Mouse (Mus musculus) spleen, adult 2 months (tissue): ENCODE measurements at regions not wholly inside any gene's neighbourhood (a gene's known extent, or its start where the extent isn't known, plus 50 kb on each side); places are given as distances from the start of the nearest gene placed in this dataset.

Experiments used
- DNase-seq, 2 experiments: peaks; one replicate each; pipeline versions ENCODE4 v3.0.0 to v3.0.0-alpha.2; 2012 to 2021; ENCODE audit warnings: low spot score in 2 of 2, low read depth in 1 of 2
- H3K27ac ChIP-seq: fragments of 200-500 bp; 2 replicates; pipeline ENCODE4 v1.5.1; 2012; ENCODE audit warnings: low read length, inconsistent platforms; ENCODE audit not compliant: insufficient read depth
- H3K27me3 ChIP-seq: fragments of 200-500 bp; 2 replicates; pipeline ENCODE4 v1.6.1; 2012; ENCODE audit warnings: mild to moderate bottlenecking, moderate library complexity, low read length, inconsistent platforms; ENCODE audit not compliant: control insufficient read depth, insufficient read depth
- H3K36me3 ChIP-seq: fragments of 200-500 bp; 2 replicates; pipeline ENCODE4 v1.6.1; 2012; ENCODE audit warnings: mild to moderate bottlenecking, low read length, inconsistent platforms; ENCODE audit not compliant: control insufficient read depth, insufficient read depth
- H3K4me1 ChIP-seq: fragments of 200-500 bp; 2 replicates; pipeline ENCODE4 v1.6.1; 2011; ENCODE audit warnings: inconsistent platforms; ENCODE audit not compliant: control insufficient read depth, insufficient read depth, insufficient read length
- H3K4me3 ChIP-seq: fragments of 200-500 bp; 2 replicates; pipeline ENCODE4 v1.5.1; 2011; ENCODE audit warnings: mild to moderate bottlenecking, inconsistent platforms; ENCODE audit not compliant: insufficient read depth, insufficient read length; ENCODE audit errors: extremely low read depth
- CTCF ChIP-seq: fragments of 200-500 bp; IDR thresholded peaks from 2 replicates; pipeline ENCODE4 v1.5.1; 2011; ENCODE audit warnings: mild to moderate bottlenecking, inconsistent platforms; ENCODE audit not compliant: insufficient read depth, insufficient read length, insufficient replicate concordance; ENCODE audit errors: extremely low read depth
- POLR2A ChIP-seq: fragments of 200-500 bp; IDR thresholded peaks from 2 replicates; pipeline ENCODE4 v1.6.1; 2011; ENCODE audit warnings: low read depth, low read length, inconsistent platforms
- WGBS: fragments of 180-500 bp; shearing (Covaris S2); methylation state at CpG from one replicate; pipeline ENCODE4 v1.1.7; 2018; 5-methylcytosine and 5-hydroxymethylcytosine counted together

- TF ChIP-seq CTCF (peak; percentile 27; the same call in 1 of the 2 replicates), POLR2A (no peak)
- 19% methylated on average over 13 of the region's 13 CpGs for WGBS
- no peak for DNase-seq
- Histone ChIP-seq H3K36me3 (no peaks in the 10 kb centered on the region), H3K4me1 (no peaks in the 10 kb centered on the region), H3K27me3 (no peaks in the 10 kb centered on the region), H3K27ac (no peak overlapping the region), H3K4me3 (no peak overlapping the region)
Observed at GRCm38 (mm10) chr2:148121885-148122876, 75.4 kb upstream of the Foxa2 start.

GRCm38 (mm10) chr2:148123780-148124179 lies 77.0 kb upstream of the Foxa2 start:
- WGBS, result 58% methylated on average over 3 of the region's 3 CpGs
- no peaks in the 10 kb centered on the region for H3K36me3 ChIP-seq
- no peak for DNase-seq
- H3K4me1 ChIP-seq, result no peaks in the 10 kb centered on the region
- no peak overlapping the region for H3K4me3 ChIP-seq
- no peaks in the 10 kb centered on the region for H3K27me3 ChIP-seq
- no peak overlapping the region for H3K27ac ChIP-seq
- TF ChIP-seq POLR2A, result no peak
- no peak for TF ChIP-seq CTCF

GRCm38 (mm10) chr2:148133811-148134210 lies 87.0 kb upstream of the Foxa2 start:
- Histone ChIP-seq H3K27me3 (no peaks in the 10 kb centered on the region), H3K27ac (no peak overlapping the region), H3K36me3 (no peaks in the 10 kb centered on the region), H3K4me3 (no peak overlapping the region), H3K4me1 (no peaks in the 10 kb centered on the region)
- 78% methylated on average over 1 of the region's 1 CpGs for WGBS
- no peak for TF ChIP-seq POLR2A
- no peak for TF ChIP-seq CTCF
- no peak for DNase-seq

GRCm38 (mm10) chr2:148141936-148142335 lies 95.2 kb upstream of the Foxa2 start:
- Histone ChIP-seq H3K27me3 (no peaks in the 10 kb centered on the region), H3K27ac (no peak overlapping the region), H3K4me3 (no peak overlapping the region; the same call in 1 of the 2 replicates), H3K36me3 (no peaks in the 10 kb centered on the region), H3K4me1 (no peaks in the 10 kb centered on the region)
- DNase-seq, result no peak
- TF ChIP-seq CTCF, result no peak
- no peak for TF ChIP-seq POLR2A
- WGBS, result 28% methylated on average over 4 of the region's 4 CpGs

- DNase-seq, result no peak
- Histone ChIP-seq H3K4me3 (no peak overlapping the region), H3K4me1 (no peaks in the 10 kb centered on the region), H3K36me3 (no peaks in the 10 kb centered on the region), H3K27ac (no peak overlapping the region), H3K27me3 (no peaks in the 10 kb centered on the region)
- no peak for TF ChIP-seq POLR2A
- no peak for TF ChIP-seq CTCF
- 38% methylated on average over 1 of the region's 1 CpGs for WGBS
Observed at GRCm38 (mm10) chr2:148144816-148145215, 98.0 kb upstream of the Foxa2 start.

- no peak for DNase-seq
- Histone ChIP-seq H3K27ac (no peak overlapping the region), H3K4me3 (no peak overlapping the region), H3K4me1 (no peaks in the 10 kb centered on the region), H3K27me3 (no peaks in the 10 kb centered on the region), H3K36me3 (no peaks in the 10 kb centered on the region)
- no peak for TF ChIP-seq POLR2A
- TF ChIP-seq CTCF, result no peak
Observed at GRCm38 (mm10) chr2:148148272-148148671, 101.5 kb upstream of the Foxa2 start.

GRCm38 (mm10) chr2:148149426-148149825 lies 102.7 kb upstream of the Foxa2 start:
- H3K4me3 ChIP-seq, result no peak overlapping the region
- 88% methylated on average over 1 of the region's 1 CpGs for WGBS
- H3K27me3 ChIP-seq, result no peaks in the 10 kb centered on the region
- no peaks in the 10 kb centered on the region for H3K4me1 ChIP-seq
- no peaks in the 10 kb centered on the region for H3K36me3 ChIP-seq
- no peak for DNase-seq
- TF ChIP-seq CTCF (no peak), POLR2A (no peak)
- no peak overlapping the region for H3K27ac ChIP-seq
